Mouse (Mus musculus) midbrain, embryonic 14.5 days (tissue): Measurements from ENCODE around the gene Pink1. TPM values are rescaled to one million over a fixed set of nuclear protein-coding genes. Genes with fewer than 3 reads are reported as not detected.
"Not testable (repeated sequence)": the region's sequence is repeated elsewhere in the genome, so short reads cannot be mapped to it uniquely, and the experiment has no call there.

ENCODE experiments used
- ATAC-seq: fragments of 200-750 bp; cut with Nextera tagmentation; 2 replicates; pipeline ENCODE4 v1.8.0; 2017; ENCODE audit warnings: moderate number of reproducible peaks, moderate library complexity; ENCODE audit not compliant: low FRiP score, low TSS enrichment
- DNase-seq: peaks from one replicate; pipeline ENCODE4 v3.0.0-alpha.2; 2015
- H3K27ac ChIP-seq: fragments of 300-500 bp; sonication (generic); replicated peaks from 2 replicates; pipeline ENCODE4 v1.5.1; 2014; ENCODE audit warnings: mild to moderate bottlenecking, low read depth, low read length, moderate library complexity
- H3K27me3 ChIP-seq: fragments of 300-500 bp; sonication (generic); 2 replicates; pipeline ENCODE4 v1.6.1; 2014; ENCODE audit warnings: low read length, control low read depth, mixed read lengths; ENCODE audit not compliant: control insufficient read depth, insufficient read depth
- H3K36me3 ChIP-seq: fragments of 300-500 bp; sonication (generic); 2 replicates; pipeline ENCODE4 v1.6.1; 2014; ENCODE audit warnings: low read length, control low read depth; ENCODE audit not compliant: control insufficient read depth, insufficient read depth
- H3K4me1 ChIP-seq: fragments of 300-500 bp; sonication (generic); 2 replicates; pipeline ENCODE4 v1.6.1; 2014; ENCODE audit warnings: mild to moderate bottlenecking, antibody characterized with exemption, low read length, control low read depth; ENCODE audit not compliant: control insufficient read depth, insufficient read depth
- H3K4me2 ChIP-seq: fragments of 300-500 bp; sonication (generic); 2 replicates; pipeline ENCODE4 v1.6.1; 2014; ENCODE audit warnings: mild to moderate bottlenecking, low read length, moderate library complexity
- H3K4me3 ChIP-seq: fragments of 300-500 bp; sonication (generic); replicated peaks from 2 replicates; pipeline ENCODE4 v1.5.1; 2014; ENCODE audit warnings: low read depth, low read length
- H3K9ac ChIP-seq: fragments of 300-500 bp; sonication (generic); replicated peaks from 2 replicates; pipeline ENCODE4 v1.6.1; 2014; ENCODE audit warnings: mild to moderate bottlenecking, low read length, moderate library complexity
- H3K9me3 ChIP-seq: fragments of 300-500 bp; sonication (generic); 2 replicates; pipeline ENCODE4 v1.6.1; 2016; ENCODE audit warnings: low read length, control low read depth, mixed read lengths; ENCODE audit not compliant: control insufficient read depth
- WGBS: fragments of 180-500 bp; shearing (Covaris S2); extraction: QIAGEN DNeasy Blood & Tissue Kit; methylation state at CpG from one replicate; pipeline ENCODE4 v1.1.7; 2014; 5-methylcytosine and 5-hydroxymethylcytosine counted together
- polyA plus RNA-seq: library from polyadenylated mRNA; unstranded; fragments of >200 nt; fragmentation: Nextera tagmentation; extraction: Ambion mirVana; gene quantifications from 2 replicates; pipeline ENCODE4 v1.2.1, GENCODE M21; 2014

Pink1 gene
- polyA plus RNA-seq, 1 experiment from 2014 or later: 54.1 TPM

DNA sequence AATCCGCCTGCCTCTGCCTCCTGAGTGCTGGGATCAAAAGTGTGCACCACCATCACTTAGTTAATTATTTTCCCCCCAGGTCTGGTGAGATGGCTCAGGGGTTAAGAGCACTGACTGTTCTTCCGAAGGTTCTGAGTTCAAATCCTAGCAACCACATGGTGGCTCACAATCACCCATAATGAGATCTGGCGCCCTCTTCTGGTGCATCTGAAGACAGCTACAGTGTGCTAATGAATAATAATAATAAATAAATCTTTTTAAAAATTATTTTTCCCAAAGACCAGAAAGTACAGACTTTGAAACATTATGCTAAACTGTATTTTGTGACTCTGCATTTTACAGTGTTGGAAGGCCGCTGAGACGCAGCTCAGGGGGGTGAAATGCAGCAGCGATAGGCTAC lies 9.5 kb upstream of the Pink1 start:
- Histone ChIP-seq H3K4me1 (no peaks in the 10 kb centered on the region), H3K27me3 (no peaks in the 10 kb centered on the region), H3K27ac (no peak overlapping the region), H3K4me3 (no peak overlapping the region), H3K36me3 (no peaks in the 10 kb centered on the region), H3K9me3 (no peaks in the 10 kb centered on the region), H3K4me2 (no peak overlapping the region), H3K9ac (no peak overlapping the region)
- no peak for DNase-seq
- no peak for ATAC-seq
- WGBS: 86% methylated on average over 6 of the region's 6 CpGs

DNA sequence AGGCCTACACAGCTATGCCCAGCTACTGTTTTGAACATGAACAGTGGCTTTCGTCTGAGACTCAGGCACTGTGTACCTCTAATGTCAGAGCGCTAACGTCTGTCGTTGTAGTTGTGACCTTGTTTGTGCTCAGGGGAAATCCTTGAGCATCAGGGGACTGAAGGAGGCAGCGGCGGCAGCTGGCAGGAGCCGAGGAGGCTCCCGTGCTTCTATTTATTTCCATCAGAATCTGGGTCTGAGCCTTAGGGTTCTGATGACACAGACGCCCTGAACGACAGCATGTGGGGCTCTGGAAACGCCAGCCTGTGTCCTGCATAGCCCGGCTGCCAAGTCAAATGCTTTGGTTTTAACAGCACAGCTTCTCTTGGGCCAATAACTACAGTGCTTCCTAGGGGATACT lies 8.9 kb upstream of the Pink1 start:
- DNase-seq (no peak), ATAC-seq (no peak)
- Histone ChIP-seq H3K9me3 (no peaks in the 10 kb centered on the region), H3K4me3 (no peak overlapping the region), H3K9ac (no peak overlapping the region), H3K27ac (no peak overlapping the region), H3K36me3 (no peaks in the 10 kb centered on the region), H3K4me1 (no peaks in the 10 kb centered on the region), H3K27me3 (no peaks in the 10 kb centered on the region), H3K4me2 (no peak overlapping the region)
- WGBS: 87% methylated on average over 12 of the region's 12 CpGs

DNA sequence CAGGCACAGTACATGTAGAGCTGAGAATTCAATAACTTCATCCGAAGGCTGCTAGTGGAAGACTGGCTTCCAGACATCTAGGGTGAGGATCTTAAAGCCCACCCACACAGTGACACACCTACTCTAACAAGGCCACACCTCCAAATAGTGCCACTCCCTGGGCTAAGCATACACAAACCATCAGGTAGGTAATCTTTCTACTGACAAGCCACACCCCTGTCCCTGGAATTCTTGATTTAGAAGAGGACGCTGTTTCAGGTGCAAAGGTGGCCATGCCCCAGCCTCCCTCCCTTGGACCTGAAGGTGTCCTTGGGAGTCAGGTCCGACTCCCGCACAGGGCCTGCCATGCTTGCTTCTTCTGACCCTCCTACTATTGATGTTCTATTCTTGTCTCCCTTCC lies 7.0 kb upstream of the Pink1 start:
- Histone ChIP-seq H3K4me1 (no peaks in the 10 kb centered on the region), H3K9me3 (no peaks in the 10 kb centered on the region), H3K4me3 (no peak overlapping the region), H3K27ac (no peak overlapping the region), H3K27me3 (no peaks in the 10 kb centered on the region), H3K4me2 (no peak overlapping the region), H3K9ac (no peak overlapping the region), H3K36me3 (no peaks in the 10 kb centered on the region)
- DNase-seq (no peak), ATAC-seq (no peak)
- WGBS: 90% methylated on average over 4 of the region's 4 CpGs

DNA sequence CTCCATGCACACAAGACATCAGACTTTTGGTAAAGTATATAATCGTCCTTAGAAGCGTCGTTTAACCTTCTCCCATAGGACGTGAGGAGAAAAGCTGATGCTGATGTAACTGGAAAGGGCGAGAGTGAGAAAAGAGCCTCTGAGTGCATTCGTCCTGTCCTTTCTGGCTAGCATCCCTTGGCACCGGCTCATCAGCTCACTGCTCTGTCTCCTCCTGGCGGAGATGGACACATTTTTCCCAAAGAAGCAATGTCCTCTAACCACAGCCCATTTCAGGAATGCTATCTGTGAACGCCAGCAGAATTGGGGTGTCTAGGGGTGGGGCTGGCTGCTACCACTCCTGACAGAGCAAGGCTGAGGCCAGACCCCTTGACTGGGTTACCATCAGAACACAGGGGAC lies 5.5 kb upstream of the Pink1 start:
- H3K9me3 ChIP-seq: no peaks in the 10 kb centered on the region
- no peak overlapping the region for H3K9ac ChIP-seq
- WGBS: 77% methylated on average over 9 of the region's 9 CpGs
- H3K4me1 ChIP-seq: no peaks in the 10 kb centered on the region
- H3K27me3 ChIP-seq: no peaks in the 10 kb centered on the region
- H3K4me2 ChIP-seq: no peak overlapping the region
- H3K4me3 ChIP-seq: no peak overlapping the region
- H3K27ac ChIP-seq: no peak overlapping the region
- no peak for ATAC-seq
- H3K36me3 ChIP-seq: no peaks in the 10 kb centered on the region
- no peak for DNase-seq

DNA sequence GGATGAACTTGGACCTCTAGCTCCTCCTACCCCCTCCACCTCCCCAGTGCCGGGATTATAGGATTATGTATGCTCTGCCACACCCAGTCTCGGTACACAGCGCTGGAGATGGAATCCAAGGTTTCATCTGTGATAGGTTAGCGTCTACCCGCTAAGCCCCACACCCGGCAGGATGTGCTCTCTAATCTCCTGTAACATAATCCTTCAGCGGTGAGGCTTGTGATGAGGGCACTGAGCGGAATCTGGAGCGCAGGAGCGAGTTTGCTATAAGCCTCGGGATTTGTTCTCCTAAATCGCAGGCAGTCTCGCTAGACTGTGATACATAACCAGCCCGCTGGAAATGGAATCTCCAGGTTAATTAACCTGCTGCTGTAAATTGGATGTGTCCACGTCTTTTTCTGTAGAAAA lies 4.2 kb upstream of the Pink1 start:
- ATAC-seq: no peak

DNA sequence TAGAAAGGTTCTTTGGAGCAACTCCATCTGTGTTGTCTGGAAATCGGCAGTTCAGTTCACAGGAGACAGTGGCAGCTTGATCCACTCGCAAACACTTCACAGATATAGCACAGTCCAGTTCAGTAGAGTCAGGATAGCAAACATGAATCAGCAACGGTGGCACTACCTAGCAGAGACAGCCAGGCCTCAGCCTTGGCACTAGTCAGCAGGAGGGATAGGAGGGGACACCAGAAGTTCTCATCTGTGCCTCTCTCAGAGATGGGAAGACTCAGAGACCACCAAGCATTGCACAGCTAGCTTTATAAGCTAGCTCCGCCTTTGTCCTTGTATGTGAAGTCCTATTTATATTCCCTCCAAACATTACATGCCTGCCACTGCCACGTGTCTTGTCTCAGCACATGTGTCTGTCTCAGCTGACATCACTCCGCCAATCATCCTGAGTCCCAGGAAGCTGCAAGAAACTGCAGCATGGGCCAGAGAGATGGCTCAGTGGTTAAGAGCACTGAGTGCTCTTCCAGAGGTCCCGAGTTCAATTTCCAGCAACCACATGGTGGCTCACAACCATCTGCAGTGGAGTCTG lies 1.9 kb upstream of the Pink1 start:
- Histone ChIP-seq H3K27me3 (no peaks in the 10 kb centered on the region), H3K4me1 (peaks cover 14% of the 10 kb centered on the region), H3K36me3 (no peaks in the 10 kb centered on the region), H3K9me3 (no peaks in the 10 kb centered on the region), H3K4me3 (0 out of 2 replicates have a peak overlapping the region, but pooled peaks have one; percentile 10), H3K27ac (no peak overlapping the region), H3K9ac (no peak overlapping the region), H3K4me2 (peak overlapping the region; percentile 39)
- ATAC-seq (no peak), DNase-seq (no peak)
- 67% methylated on average over 7 of the region's 7 CpGs for WGBS

More for the DNA sequence above, 4.2 kb upstream of the Pink1 start:
- Histone ChIP-seq H3K4me1 (peaks cover 4% of the 10 kb centered on the region; the same call in 1 of the 2 replicates), H3K27ac (peak overlapping the region; percentile 28; the same call in 1 of the 2 replicates), H3K4me3 (no peak overlapping the region), H3K9me3 (no peaks in the 10 kb centered on the region), H3K9ac (no peak overlapping the region; the same call in 1 of the 2 replicates), H3K4me2 (peak overlapping the region; percentile 29; the same call in 1 of the 2 replicates), H3K36me3 (no peaks in the 10 kb centered on the region), H3K27me3 (no peaks in the 10 kb centered on the region)
- peak; percentile 71 for DNase-seq
- 15% methylated on average over 15 of the region's 15 CpGs for WGBS

DNA sequence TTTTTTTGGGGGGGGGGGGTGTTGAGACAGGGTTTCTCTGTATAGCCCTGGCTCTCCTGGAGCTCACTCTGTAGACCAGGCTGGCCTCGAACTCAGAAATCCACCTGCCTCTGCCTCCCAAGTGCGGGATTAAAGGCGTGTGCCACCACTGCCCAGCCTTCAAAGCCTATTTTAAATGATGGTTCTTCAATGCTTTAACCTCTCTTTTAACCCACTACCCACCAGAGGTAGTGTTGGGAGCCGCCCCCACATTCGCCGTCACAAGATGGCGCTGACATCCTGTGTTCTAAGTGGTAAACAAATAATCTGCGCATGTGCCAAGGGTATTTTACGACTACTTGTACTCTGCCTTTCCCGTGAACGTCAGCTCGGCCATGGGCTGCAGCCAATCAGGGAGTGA lies 1.0 kb upstream of the Pink1 start:
- 62% methylated on average over 8 of the region's 12 CpGs for WGBS
- H3K9me3 ChIP-seq: not testable (repeated sequence)

DNA sequence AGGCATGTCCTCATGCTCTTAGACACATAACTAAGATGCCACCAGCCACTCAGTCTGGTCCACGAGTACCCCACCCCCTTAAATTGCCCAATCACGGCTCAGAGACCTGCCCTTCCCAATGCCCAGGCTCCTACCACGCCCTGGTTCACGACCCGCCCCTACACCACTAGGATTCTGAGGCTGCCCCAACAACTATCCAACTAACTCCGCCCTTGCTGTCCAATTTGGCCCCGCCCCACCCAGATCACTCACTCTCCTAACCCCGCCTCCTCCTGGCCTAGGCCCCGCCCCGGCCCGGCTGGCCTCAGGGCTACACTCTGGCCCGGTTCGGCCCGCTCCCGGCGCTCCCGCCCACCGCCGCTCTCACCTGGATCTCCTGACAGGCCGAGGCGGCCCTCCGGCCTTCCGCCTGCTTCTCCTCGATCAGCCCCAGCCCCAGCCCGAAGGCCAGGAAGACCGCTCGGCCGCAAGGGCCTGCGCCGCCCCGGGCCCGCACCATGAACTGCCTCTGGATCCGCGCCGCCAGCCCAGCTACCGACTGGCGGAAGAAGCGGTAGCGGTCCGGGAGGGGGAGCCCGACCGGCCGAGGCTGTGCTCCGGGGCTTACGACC lies 536 bp downstream of the Pink1 start:
- peak; percentile 86 for DNase-seq
- Histone ChIP-seq H3K9ac (peak overlapping the region; percentile 84), H3K4me1 (peaks cover 18% of the 10 kb centered on the region), H3K4me2 (peak overlapping the region; percentile 63), H3K4me3 (peak overlapping the region; percentile 82), H3K9me3 (no peaks in the 10 kb centered on the region), H3K27ac (peak overlapping the region; percentile 93), H3K27me3 (no peaks in the 10 kb centered on the region), H3K36me3 (peaks cover 3% of the 10 kb centered on the region; the same call in 1 of the 2 replicates)
- WGBS: under 1% methylated on average over 43 of the region's 45 CpGs
- peak; percentile 85 for ATAC-seq

More for the DNA sequence above, 1.0 kb upstream of the Pink1 start:
- H3K27me3 ChIP-seq, ATAC-seq, H3K4me2 ChIP-seq, H3K4me3 ChIP-seq, H3K9ac ChIP-seq, H3K27ac ChIP-seq, H3K36me3 ChIP-seq: not testable (repeated sequence)
- DNase-seq: peak; percentile 41
- peaks cover 18% of the 10 kb centered on the region for H3K4me1 ChIP-seq

DNA sequence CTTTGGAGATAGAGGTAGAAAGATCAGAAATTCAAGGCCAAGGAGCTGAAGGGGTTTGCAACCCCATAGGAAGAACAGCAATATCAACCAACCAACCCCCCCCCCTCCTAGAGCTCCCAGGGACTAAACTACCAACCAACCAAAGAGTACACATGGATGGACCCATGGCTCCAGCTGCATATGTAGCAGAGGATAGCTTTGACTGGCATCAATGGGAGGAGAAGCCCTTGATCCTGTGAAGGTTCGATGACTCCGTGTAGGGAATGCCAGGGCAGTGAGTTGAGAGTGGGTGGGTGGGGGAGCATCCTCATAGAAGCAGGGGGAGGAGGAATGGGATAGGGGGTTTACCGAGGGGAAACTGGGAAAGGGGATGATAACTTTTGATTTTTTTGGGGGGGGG lies 1.7 kb downstream of the Pink1 start:
- Histone ChIP-seq H3K27me3 (no peaks in the 10 kb centered on the region), H3K9ac (no peak overlapping the region), H3K36me3 (peaks cover 9% of the 10 kb centered on the region; the same call in 1 of the 2 replicates), H3K4me3 (no peak overlapping the region), H3K4me2 (no peak overlapping the region), H3K27ac (no peak overlapping the region), H3K9me3 (no peaks in the 10 kb centered on the region), H3K4me1 (peaks cover 18% of the 10 kb centered on the region)
- 85% methylated on average over 3 of the region's 3 CpGs for WGBS
- no peak for DNase-seq
- ATAC-seq: no peak
